Mouse (Mus musculus): ENCODE results near the gene Man2a1. TPM values are rescaled to one million over a fixed set of nuclear protein-coding genes. Genes with fewer than 3 reads are reported as not detected.

The Man2a1 gene
- polyA plus RNA-seq, 1 experiment: 0.03 TPM

- TF ChIP-seq GATA1 (IDR thresholded peaks at IDR 0.05; ENCODE audit: low read length) (no peak), TAL1 (IDR thresholded peaks at IDR 0.05; ENCODE audit: low read length) (no peak)
- no peak overlapping the region for H3K4me3 ChIP-seq (replicated peaks)
These were observed 23.1 kb upstream of the Man2a1 start for GRCm38 (mm10) chr17:64577485-64577884.

GRCm38 (mm10) chr17:64578346-64578745 is 22.2 kb upstream of the Man2a1 start:
- Histone ChIP-seq H3K9me3 (ENCODE audit: control insufficient read depth, low read length) (no peaks in the 10 kb centered on the region), H3K27me3 (ENCODE audit: control insufficient read depth) (peaks cover 36% of the 10 kb centered on the region), H3K4me3 (replicated peaks) (no peak overlapping the region), H3K4me1 (ENCODE audit: control insufficient read depth) (no peaks in the 10 kb centered on the region), H3K36me3 (ENCODE audit: control insufficient read depth) (no peaks in the 10 kb centered on the region)
- TF ChIP-seq GATA1 (IDR thresholded peaks at IDR 0.05; ENCODE audit: low read length) (no peak), TAL1 (IDR thresholded peaks at IDR 0.05; ENCODE audit: low read length) (no peak)

More at GRCm38 (mm10) chr17:64577485-64577884, 23.1 kb upstream of the Man2a1 start:
- no peaks in the 10 kb centered on the region for H3K36me3 ChIP-seq (ENCODE audit: control insufficient read depth)
- H3K9me3 ChIP-seq (ENCODE audit: control insufficient read depth, low read length): no peaks in the 10 kb centered on the region
- no peaks in the 10 kb centered on the region for H3K4me1 ChIP-seq (ENCODE audit: control insufficient read depth)
- peaks cover 36% of the 10 kb centered on the region for H3K27me3 ChIP-seq (ENCODE audit: control insufficient read depth)

GRCm38 (mm10) chr17:64579696-64580095 is 20.8 kb upstream of the Man2a1 start:
- H3K4me3 ChIP-seq (replicated peaks): no peak overlapping the region
- H3K27me3 ChIP-seq (ENCODE audit: control insufficient read depth): peaks cover 36% of the 10 kb centered on the region
- H3K4me1 ChIP-seq (ENCODE audit: control insufficient read depth): no peaks in the 10 kb centered on the region
- TF ChIP-seq GATA1 (IDR thresholded peaks at IDR 0.05; ENCODE audit: low read length): no peak
- TF ChIP-seq TAL1 (IDR thresholded peaks at IDR 0.05; ENCODE audit: low read length): no peak
- H3K9me3 ChIP-seq (ENCODE audit: control insufficient read depth, low read length): no peaks in the 10 kb centered on the region
- H3K36me3 ChIP-seq (ENCODE audit: control insufficient read depth): no peaks in the 10 kb centered on the region

GRCm38 (mm10) chr17:64581133-64581532 is 19.4 kb upstream of the Man2a1 start:
- Histone ChIP-seq H3K9me3 (ENCODE audit: control insufficient read depth, low read length) (no peaks in the 10 kb centered on the region), H3K36me3 (ENCODE audit: control insufficient read depth) (no peaks in the 10 kb centered on the region), H3K4me1 (ENCODE audit: control insufficient read depth) (no peaks in the 10 kb centered on the region), H3K27me3 (ENCODE audit: control insufficient read depth) (peaks cover 36% of the 10 kb centered on the region), H3K4me3 (replicated peaks) (no peak overlapping the region)
- TF ChIP-seq GATA1 (IDR thresholded peaks at IDR 0.05; ENCODE audit: low read length): no peak
- no peak for TF ChIP-seq TAL1 (IDR thresholded peaks at IDR 0.05; ENCODE audit: low read length)

GRCm38 (mm10) chr17:64581962-64582361 is 18.6 kb upstream of the Man2a1 start:
- TF ChIP-seq TAL1 (IDR thresholded peaks at IDR 0.05; ENCODE audit: low read length): no peak
- no peak for TF ChIP-seq GATA1 (IDR thresholded peaks at IDR 0.05; ENCODE audit: low read length)
- no peaks in the 10 kb centered on the region for H3K4me1 ChIP-seq (ENCODE audit: control insufficient read depth)
- H3K9me3 ChIP-seq (ENCODE audit: control insufficient read depth, low read length): no peaks in the 10 kb centered on the region
- no peak overlapping the region for H3K4me3 ChIP-seq (replicated peaks)
- H3K27me3 ChIP-seq (ENCODE audit: control insufficient read depth): peaks cover 38% of the 10 kb centered on the region
- no peaks in the 10 kb centered on the region for H3K36me3 ChIP-seq (ENCODE audit: control insufficient read depth)

- Histone ChIP-seq H3K4me3 (replicated peaks) (no peak overlapping the region), H3K36me3 (ENCODE audit: control insufficient read depth) (no peaks in the 10 kb centered on the region), H3K27me3 (ENCODE audit: control insufficient read depth) (peaks cover 2% of the 10 kb centered on the region), H3K4me1 (ENCODE audit: control insufficient read depth) (peaks cover 5% of the 10 kb centered on the region), H3K9me3 (ENCODE audit: control insufficient read depth, low read length) (no peaks in the 10 kb centered on the region)
- TF ChIP-seq TAL1 (IDR thresholded peaks at IDR 0.05; ENCODE audit: low read length) (no peak), GATA1 (IDR thresholded peaks at IDR 0.05; ENCODE audit: low read length) (no peak)
These were observed 10.1 kb upstream of the Man2a1 start for GRCm38 (mm10) chr17:64590483-64590882.

GRCm38 (mm10) chr17:64591366-64591765 is 9.2 kb upstream of the Man2a1 start:
- TF ChIP-seq TAL1 (IDR thresholded peaks at IDR 0.05; ENCODE audit: low read length) (no peak), GATA1 (IDR thresholded peaks at IDR 0.05; ENCODE audit: low read length) (no peak)
- Histone ChIP-seq H3K36me3 (ENCODE audit: control insufficient read depth) (no peaks in the 10 kb centered on the region), H3K4me3 (replicated peaks) (no peak overlapping the region)

GRCm38 (mm10) chr17:64592355-64592754 is 8.2 kb upstream of the Man2a1 start:
- no peaks in the 10 kb centered on the region for H3K27me3 ChIP-seq (ENCODE audit: control insufficient read depth)
- peaks cover 5% of the 10 kb centered on the region for H3K4me1 ChIP-seq (ENCODE audit: control insufficient read depth)
- H3K9me3 ChIP-seq (ENCODE audit: control insufficient read depth, low read length): no peaks in the 10 kb centered on the region
- TF ChIP-seq GATA1 (IDR thresholded peaks at IDR 0.05; ENCODE audit: low read length) (no peak), TAL1 (IDR thresholded peaks at IDR 0.05; ENCODE audit: low read length) (no peak)
- H3K4me3 ChIP-seq (replicated peaks): no peak overlapping the region
- no peaks in the 10 kb centered on the region for H3K36me3 ChIP-seq (ENCODE audit: control insufficient read depth)

More at GRCm38 (mm10) chr17:64591366-64591765, 9.2 kb upstream of the Man2a1 start:
- H3K4me1 ChIP-seq (ENCODE audit: control insufficient read depth): peaks cover 5% of the 10 kb centered on the region
- H3K9me3 ChIP-seq (ENCODE audit: control insufficient read depth, low read length): no peaks in the 10 kb centered on the region
- peaks cover 2% of the 10 kb centered on the region for H3K27me3 ChIP-seq (ENCODE audit: control insufficient read depth)

- TF ChIP-seq TAL1 (IDR thresholded peaks at IDR 0.05; ENCODE audit: low read length) (no peak), GATA1 (IDR thresholded peaks at IDR 0.05; ENCODE audit: low read length) (no peak)
- H3K9me3 ChIP-seq (ENCODE audit: control insufficient read depth, low read length): no peaks in the 10 kb centered on the region
- peaks cover 5% of the 10 kb centered on the region for H3K4me1 ChIP-seq (ENCODE audit: control insufficient read depth)
- no peaks in the 10 kb centered on the region for H3K36me3 ChIP-seq (ENCODE audit: control insufficient read depth)
- H3K4me3 ChIP-seq (replicated peaks): no peak overlapping the region
- no peaks in the 10 kb centered on the region for H3K27me3 ChIP-seq (ENCODE audit: control insufficient read depth)
These were observed 7.7 kb upstream of the Man2a1 start for GRCm38 (mm10) chr17:64592788-64593187.

GRCm38 (mm10) chr17:64597770-64598169 is 2.8 kb upstream of the Man2a1 start:
- H3K36me3 ChIP-seq (ENCODE audit: control insufficient read depth): no peaks in the 10 kb centered on the region
- H3K9me3 ChIP-seq (ENCODE audit: control insufficient read depth, low read length): no peaks in the 10 kb centered on the region
- no peak overlapping the region for H3K4me3 ChIP-seq (replicated peaks)
- H3K4me1 ChIP-seq (ENCODE audit: control insufficient read depth): peaks cover 28% of the 10 kb centered on the region
- peaks cover 12% of the 10 kb centered on the region for H3K27me3 ChIP-seq (ENCODE audit: control insufficient read depth)
- no peak for TF ChIP-seq GATA1 (IDR thresholded peaks at IDR 0.05; ENCODE audit: low read length)
- no peak for TF ChIP-seq TAL1 (IDR thresholded peaks at IDR 0.05; ENCODE audit: low read length)

Data from erythroblast, embryonic 14.5 days (primary cell).